Mouse (Mus musculus) bone marrow macrophage, adult 2 months (primary cell): ENCODE results near the gene Syn3.

Experiments
- CTCF ChIP-seq: IDR thresholded peaks from 2 replicates; pipeline ENCODE4 v1.5.1; 2012; ENCODE audit warnings: low read depth, mild to moderate bottlenecking, low read length, moderate library complexity
- POLR2A ChIP-seq: IDR thresholded peaks from 2 replicates; pipeline ENCODE4 v1.6.1; 2012; ENCODE audit warnings: mild to moderate bottlenecking, low read depth, low read length, borderline replicate concordance

- TF ChIP-seq CTCF (no peak), POLR2A (no peak)
Observed at GRCm38 (mm10) chr10:86286508-86286907, 212.2 kb downstream of the Syn3 start.
